Mouse (Mus musculus) macrophage (primary cell): ENCODE results near the gene Stk35. TPM values are rescaled to one million over a fixed set of nuclear protein-coding genes. Genes with fewer than 3 reads are reported as not detected.
"Not testable (repeated sequence)": the region's sequence is repeated elsewhere in the genome, so short reads cannot be mapped to it uniquely, and the experiment has no call there.

Experiments
- H3K27ac ChIP-seq: fragments of 350-480 bp; formaldehyde crosslinking; 2 replicates; pipeline ENCODE4 v1.9.0; 2021
- H3K36me3 ChIP-seq: fragments of 350-480 bp; formaldehyde crosslinking; 2 replicates; pipeline ENCODE4 v1.9.0; 2021; ENCODE audit errors: inconsistent target
- H3K4me3 ChIP-seq: fragments of 350-480 bp; formaldehyde crosslinking; 2 replicates; pipeline ENCODE4 v1.9.0; 2021; ENCODE audit errors: inconsistent target
- H3K79me2 ChIP-seq: fragments of 350-480 bp; formaldehyde crosslinking; 2 replicates; pipeline ENCODE4 v1.9.0; 2021; ENCODE audit errors: inconsistent target
- WGBS: methylation state at CpG from one replicate; pipeline ENCODE4 v1.1.7; 2026; ENCODE audit warnings: inconsistent platforms; ENCODE audit not compliant: missing documents; 5-methylcytosine and 5-hydroxymethylcytosine counted together
- polyA plus RNA-seq: library from polyadenylated mRNA; stranded (reverse); fragments of 250-400 nt; gene quantifications from 3 replicates; pipeline ENCODE4 v1.2.4, GENCODE M21; 2018; ENCODE audit warnings: inconsistent platforms

Gene Stk35
- polyA plus RNA-seq, 1 experiment from 2014 or later: 7.1 TPM

DNA sequence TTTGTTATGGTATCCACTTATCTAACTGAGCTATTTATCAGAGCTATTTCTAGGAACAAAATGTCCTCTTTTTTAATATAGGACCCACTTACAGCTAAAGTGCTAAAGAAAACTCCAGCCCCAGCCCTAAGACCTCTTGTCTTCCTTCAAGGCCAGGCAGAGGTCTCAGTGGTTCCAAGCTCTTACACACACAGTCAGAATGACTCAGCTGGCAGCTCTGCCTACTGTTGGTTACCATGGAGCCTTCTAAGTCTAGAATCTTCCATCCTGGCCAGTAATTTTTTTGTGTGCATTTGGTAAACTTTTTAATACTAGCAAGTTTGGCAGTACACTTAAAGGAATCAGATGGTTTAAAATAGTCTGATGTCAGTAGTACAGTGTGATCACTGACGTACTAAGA lies 19.6 kb downstream of the Stk35 start:
- H3K36me3 ChIP-seq: peaks cover 5% of the 10 kb centered on the region; the same call in 1 of the 2 replicates
- H3K4me3 ChIP-seq: no peak overlapping the region
- peaks cover 98% of the 10 kb centered on the region for H3K79me2 ChIP-seq
- 94% methylated on average over 1 of the region's 1 CpGs for WGBS
- H3K27ac ChIP-seq: no peak overlapping the region

DNA sequence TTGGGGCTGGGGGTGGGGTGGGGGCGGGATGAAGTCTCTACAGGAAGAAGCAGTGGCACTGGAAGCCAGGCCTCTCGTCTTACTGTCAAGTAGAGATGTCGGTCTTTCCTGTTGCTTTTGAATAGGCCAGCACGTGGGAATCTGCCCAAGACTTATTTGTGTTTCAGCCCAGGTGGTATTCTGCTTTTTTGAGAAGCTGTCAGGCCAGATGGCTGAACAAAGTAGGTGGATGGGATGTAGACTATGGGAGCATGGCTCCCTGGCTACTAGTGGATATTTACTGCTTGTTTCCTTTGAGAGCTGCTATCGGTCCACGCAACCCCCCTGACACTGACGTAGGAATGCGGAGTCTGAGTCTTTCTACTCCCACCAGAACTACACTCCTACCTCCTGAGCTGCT lies 20.7 kb downstream of the Stk35 start:
- WGBS: 84% methylated on average over 8 of the region's 8 CpGs
- H3K27ac ChIP-seq: no peak overlapping the region
- H3K36me3 ChIP-seq: peaks cover 5% of the 10 kb centered on the region; the same call in 1 of the 2 replicates
- peaks cover 96% of the 10 kb centered on the region for H3K79me2 ChIP-seq
- no peak overlapping the region for H3K4me3 ChIP-seq

DNA sequence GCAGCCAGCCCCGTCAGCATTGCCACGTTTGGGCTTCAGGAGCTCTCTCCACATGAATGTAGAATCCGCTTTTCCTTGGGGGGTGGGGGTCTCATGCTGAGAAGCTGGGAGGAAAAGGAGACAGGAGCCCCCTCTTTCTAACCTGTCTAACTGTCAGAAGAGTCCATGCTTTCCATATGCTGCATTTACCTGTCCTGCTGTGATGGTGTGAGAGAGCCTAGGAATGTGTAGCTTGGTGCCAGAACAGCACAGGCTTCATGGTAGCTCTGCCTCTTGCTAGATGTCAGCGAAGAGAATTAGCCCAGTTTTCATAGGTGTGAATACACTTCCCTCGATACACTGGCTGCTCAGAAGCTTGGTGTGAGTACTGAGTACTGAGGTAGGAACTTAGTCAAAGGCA lies 21.3 kb downstream of the Stk35 start:
- Histone ChIP-seq H3K36me3 (peaks cover 5% of the 10 kb centered on the region; the same call in 1 of the 2 replicates), H3K27ac (no peak overlapping the region), H3K4me3 (no peak overlapping the region), H3K79me2 (peaks cover 96% of the 10 kb centered on the region)
- WGBS: 93% methylated on average over 5 of the region's 5 CpGs

DNA sequence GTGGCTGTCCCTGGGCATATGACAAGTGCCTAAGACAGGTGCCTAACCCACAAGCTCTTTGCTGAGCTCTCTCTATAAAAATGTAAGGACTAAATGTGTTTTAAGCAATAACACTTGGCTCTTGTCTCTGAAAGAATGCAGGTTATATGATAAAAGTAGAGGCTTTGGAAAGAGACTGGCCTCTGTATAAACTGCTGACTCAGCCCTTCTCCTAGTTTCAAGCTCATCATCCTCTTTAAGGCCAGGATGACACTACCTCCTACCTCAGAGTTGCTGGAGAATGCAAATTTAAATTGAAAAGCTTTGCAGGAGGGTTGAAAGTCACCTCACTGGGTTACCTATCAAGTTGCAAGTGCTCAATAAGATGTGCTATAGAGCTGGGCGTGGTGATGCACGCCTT lies 23.0 kb downstream of the Stk35 start:
- peaks cover 4% of the 10 kb centered on the region for H3K36me3 ChIP-seq
- H3K4me3 ChIP-seq: no peak overlapping the region
- no CpG with 5 or more reads among the region's 2 CpGs for WGBS
- peaks cover 78% of the 10 kb centered on the region for H3K79me2 ChIP-seq
- no peak overlapping the region for H3K27ac ChIP-seq

DNA sequence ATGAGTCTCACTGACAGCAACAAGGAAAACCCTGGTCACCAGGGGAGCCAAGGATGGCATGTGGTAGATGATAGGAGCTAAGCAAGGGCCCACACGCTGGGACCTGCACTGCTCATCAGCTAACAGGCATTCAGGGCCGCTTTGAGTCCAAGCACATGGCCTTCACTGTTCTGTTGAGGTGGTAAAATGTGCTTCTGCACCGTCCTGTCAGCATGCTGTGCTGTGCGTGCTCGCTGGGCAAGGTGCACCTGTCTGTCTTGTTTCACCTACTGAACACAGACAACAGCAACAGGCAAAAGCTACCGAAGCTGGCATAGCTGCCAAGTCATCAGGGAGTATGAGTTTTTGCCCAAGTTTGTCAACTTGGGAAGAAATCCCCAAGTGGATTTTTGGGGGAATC lies 23.9 kb downstream of the Stk35 start:
- H3K27ac ChIP-seq: no peak overlapping the region
- no peak overlapping the region for H3K4me3 ChIP-seq
- H3K36me3 ChIP-seq: peaks cover 14% of the 10 kb centered on the region
- 97% methylated on average over 6 of the region's 6 CpGs for WGBS
- peaks cover 69% of the 10 kb centered on the region for H3K79me2 ChIP-seq

DNA sequence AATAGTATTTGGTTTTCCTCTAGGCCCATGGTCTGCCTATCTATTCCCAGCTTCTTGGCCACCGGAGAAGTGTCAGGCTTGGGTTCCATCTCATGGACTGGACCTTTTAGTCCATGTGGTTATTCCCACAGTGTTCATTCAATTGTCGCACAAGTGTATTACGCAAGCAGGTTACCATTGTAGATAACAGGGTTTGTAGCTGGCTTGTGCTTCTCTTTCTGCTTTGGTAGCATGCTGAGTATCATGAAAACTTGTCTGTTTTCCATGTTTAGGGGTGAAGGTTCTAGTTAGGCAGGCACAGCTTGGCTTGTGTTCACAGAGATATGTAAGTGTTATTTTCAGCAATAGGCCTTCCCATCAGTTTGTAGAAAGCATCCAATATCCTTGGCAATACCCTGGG lies 25.8 kb downstream of the Stk35 start:
- 80% methylated on average over 3 of the region's 3 CpGs for WGBS
- peaks cover 32% of the 10 kb centered on the region for H3K36me3 ChIP-seq
- H3K27ac ChIP-seq: no peak overlapping the region
- H3K79me2 ChIP-seq: peaks cover 50% of the 10 kb centered on the region
- H3K4me3 ChIP-seq: no peak overlapping the region

DNA sequence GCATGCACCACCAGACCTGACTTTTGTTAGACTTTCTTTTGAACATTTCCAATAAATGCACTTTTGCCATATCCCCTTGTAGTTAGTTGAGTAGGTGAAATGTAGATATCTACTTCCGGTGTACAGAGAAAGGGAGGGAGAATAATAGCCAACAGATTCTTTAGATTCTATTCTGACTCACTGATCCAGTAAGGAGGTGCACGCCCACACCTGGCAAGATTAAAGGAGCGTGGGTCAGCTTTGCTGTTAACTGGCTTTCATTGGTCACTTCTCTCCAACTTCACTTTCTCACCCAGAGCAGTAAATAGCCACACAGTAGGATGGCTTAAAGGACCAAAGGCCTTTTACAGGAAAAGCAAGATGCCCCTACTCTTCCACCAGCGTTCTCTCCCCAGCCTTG lies 32.7 kb downstream of the Stk35 start:
- 88% methylated on average over 4 of the region's 4 CpGs for WGBS
- Histone ChIP-seq H3K36me3 (peaks cover 33% of the 10 kb centered on the region), H3K27ac (no peak overlapping the region), H3K4me3 (no peak overlapping the region), H3K79me2 (no peaks in the 10 kb centered on the region)

DNA sequence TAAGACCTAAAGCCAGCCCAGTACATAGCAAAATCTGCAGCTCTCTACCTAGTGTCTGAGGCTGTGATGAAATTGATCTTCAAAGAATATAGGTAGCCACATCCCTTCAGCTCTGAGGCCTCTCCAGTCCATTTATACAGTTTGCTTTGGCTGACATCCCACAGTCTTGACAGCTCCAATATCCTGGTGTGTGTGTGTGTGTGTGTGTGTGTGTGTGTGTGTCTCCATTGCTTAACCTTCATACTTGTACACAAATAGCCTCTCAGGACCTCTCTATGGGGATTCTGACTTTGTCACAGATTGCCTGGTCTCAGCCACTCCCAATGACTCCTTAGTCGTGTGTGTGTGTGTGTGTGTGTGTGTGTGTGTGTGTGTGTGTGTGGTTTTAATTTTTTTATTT lies 33.9 kb downstream of the Stk35 start:
- H3K27ac ChIP-seq: no peak overlapping the region
- no peaks in the 10 kb centered on the region for H3K79me2 ChIP-seq
- no peak overlapping the region for H3K4me3 ChIP-seq
- WGBS: no CpG with 5 or more reads among the region's 1 CpGs
- H3K36me3 ChIP-seq: peaks cover 21% of the 10 kb centered on the region

DNA sequence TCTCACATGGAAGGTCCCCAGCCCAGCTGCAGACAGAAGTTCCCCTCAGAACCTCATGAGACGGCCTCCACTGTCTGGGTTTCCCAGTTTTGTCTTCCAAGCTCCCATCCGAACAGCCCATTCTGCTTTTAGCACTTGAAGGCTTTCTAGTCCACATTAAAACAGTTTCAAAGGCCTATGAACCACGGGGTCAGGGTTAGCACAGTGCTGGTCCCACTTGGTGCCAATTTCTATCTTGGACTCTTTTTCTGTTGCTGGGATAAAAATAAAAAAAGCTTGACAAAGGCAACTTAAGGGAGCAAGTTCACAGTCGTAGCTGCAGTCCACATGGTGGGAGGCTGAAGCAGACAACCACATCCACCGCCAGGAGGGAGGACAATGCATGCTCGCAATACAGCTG lies 34.6 kb downstream of the Stk35 start:
- Histone ChIP-seq H3K4me3 (no peak overlapping the region), H3K79me2 (no peaks in the 10 kb centered on the region), H3K27ac (no peak overlapping the region), H3K36me3 (peaks cover 15% of the 10 kb centered on the region)
- WGBS: 92% methylated on average over 6 of the region's 6 CpGs

DNA sequence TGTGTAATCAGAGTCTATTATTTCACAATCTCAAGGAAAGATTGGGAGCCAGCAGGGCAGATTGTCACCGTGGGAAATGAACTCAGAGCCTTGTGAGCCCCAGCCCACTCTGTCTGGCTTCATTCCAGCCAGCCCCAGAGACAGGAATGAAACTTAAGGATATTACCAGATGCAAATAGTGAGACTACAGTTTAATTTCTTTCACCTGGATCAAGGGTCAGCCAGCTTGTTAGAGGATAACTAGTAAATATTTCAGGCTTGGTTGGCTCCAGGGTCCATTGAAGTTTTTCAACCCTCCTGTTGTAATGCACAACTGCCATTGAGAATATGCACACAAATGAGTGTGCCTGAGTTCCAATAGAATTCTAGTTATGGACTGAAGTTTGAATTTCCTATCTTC lies 36.6 kb downstream of the Stk35 start:
- no peak overlapping the region for H3K27ac ChIP-seq
- no peaks in the 10 kb centered on the region for H3K36me3 ChIP-seq
- H3K79me2 ChIP-seq: no peaks in the 10 kb centered on the region
- H3K4me3 ChIP-seq: no peak overlapping the region
- 33% methylated on average over 1 of the region's 1 CpGs for WGBS

DNA sequence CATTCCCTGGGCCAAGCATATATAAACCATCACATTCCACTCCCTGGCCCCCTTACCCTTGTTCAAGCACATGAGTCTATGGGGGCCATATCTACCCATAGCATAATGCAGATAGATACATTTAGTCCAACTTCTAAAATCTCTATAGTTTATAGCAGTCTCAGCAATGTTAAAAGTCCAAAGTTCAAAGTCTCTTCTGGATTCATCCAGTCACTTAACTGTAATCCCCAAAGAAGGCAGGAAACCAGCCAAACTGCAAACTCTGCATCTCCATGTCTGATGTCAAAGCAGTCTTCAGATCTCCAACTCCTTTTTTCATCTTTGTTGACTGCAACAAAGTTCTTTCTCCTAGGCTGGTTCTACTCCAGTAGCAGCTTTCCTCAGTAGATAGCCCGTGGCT lies 38.0 kb downstream of the Stk35 start:
- Histone ChIP-seq H3K27ac (no peak overlapping the region), H3K36me3 (no peaks in the 10 kb centered on the region), H3K79me2 (no peaks in the 10 kb centered on the region), H3K4me3 (no peak overlapping the region)
- WGBS: 82% methylated on average over 1 of the region's 1 CpGs

DNA sequence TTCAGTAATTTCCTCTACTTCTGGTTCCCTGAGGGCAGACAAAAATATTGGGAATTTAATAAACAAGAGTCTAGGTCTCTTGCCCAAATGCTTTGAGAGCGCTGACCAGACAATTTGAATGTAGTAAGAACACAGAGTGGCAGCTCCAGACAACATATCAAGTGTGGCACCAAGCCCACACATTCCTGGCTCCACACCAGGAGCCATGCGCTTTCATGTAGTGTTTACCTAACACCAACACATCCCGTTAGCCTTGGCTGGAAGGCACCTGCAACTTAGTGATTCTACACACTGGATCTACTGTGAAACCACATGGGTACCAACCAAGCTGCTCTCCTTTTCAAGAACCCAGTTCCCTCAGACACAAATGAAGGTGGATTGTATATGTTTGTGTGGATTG lies 45.5 kb downstream of the Stk35 start:
- 89% methylated on average over 3 of the region's 3 CpGs for WGBS
- H3K27ac ChIP-seq: no peak overlapping the region
- H3K36me3 ChIP-seq: no peaks in the 10 kb centered on the region
- H3K79me2 ChIP-seq: no peaks in the 10 kb centered on the region
- no peak overlapping the region for H3K4me3 ChIP-seq

DNA sequence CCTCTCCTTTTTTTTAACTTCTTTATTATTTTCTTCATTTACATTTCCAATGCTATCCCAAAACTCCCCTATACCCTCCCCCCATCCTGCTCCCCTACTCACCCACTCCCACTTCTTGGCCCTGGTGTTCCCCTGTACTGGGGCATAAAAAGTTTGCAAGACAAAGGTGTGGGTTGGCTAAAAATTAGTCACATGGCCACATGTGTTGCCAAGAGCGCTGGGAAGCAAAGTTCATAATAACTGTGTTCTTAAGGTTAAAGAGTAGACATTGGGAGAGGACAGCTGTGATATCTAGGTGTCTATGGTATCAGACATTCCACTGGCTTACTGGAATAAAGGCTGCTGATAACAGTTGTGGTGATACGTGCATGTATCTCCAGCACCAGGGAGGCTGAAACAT lies 46.2 kb downstream of the Stk35 start:
- 100% methylated on average over 2 of the region's 2 CpGs for WGBS

DNA sequence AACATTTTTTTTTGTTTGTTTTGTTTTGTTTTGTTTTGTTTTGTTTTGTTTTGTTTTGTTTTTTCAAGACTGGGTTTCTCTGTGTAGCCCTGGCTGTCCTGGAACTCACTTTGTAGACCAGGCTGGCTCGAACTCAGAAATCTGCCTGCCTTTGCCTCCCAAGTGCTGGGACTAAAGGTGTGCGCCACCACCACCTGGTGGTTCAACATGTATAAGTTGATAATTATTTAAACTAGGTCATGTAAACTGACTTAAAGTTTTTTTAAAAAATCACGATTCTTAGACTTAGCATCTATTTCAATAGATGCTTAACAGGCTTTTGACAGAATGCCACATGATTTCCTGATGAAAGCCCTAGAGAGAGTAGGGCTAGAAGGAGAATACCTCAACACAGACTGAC lies 48.8 kb downstream of the Stk35 start:
- WGBS: 82% methylated on average over 3 of the region's 3 CpGs
- H3K27ac ChIP-seq, H3K36me3 ChIP-seq, H3K4me3 ChIP-seq, H3K79me2 ChIP-seq: not testable (repeated sequence)

More for the DNA sequence above, 46.2 kb downstream of the Stk35 start:
- Histone ChIP-seq H3K36me3 (no peaks in the 10 kb centered on the region), H3K4me3 (no peak overlapping the region), H3K27ac (no peak overlapping the region), H3K79me2 (no peaks in the 10 kb centered on the region)

DNA sequence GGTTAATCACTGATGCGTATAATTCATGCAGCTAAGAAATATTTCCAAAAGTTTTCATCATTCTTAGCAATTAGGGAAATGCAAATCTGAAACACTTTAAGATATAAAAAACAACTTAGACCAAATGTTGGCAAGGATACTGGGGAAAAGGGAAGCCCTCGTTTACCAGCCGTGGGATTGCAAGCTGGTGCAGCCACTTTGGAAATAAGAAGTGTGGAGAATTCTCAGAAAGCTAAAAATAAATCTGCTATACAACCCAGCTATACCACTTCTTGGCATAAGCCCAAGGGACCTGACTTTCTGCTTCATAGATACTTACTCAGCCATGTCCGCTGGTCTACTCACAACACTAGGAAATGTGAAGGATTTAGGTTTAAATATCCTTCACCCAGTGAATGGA lies 51.2 kb downstream of the Stk35 start:
- Histone ChIP-seq H3K36me3 (no peaks in the 10 kb centered on the region), H3K4me3 (no peak overlapping the region), H3K79me2 (no peaks in the 10 kb centered on the region), H3K27ac (no peak overlapping the region)
- 39% methylated on average over 4 of the region's 4 CpGs for WGBS

DNA sequence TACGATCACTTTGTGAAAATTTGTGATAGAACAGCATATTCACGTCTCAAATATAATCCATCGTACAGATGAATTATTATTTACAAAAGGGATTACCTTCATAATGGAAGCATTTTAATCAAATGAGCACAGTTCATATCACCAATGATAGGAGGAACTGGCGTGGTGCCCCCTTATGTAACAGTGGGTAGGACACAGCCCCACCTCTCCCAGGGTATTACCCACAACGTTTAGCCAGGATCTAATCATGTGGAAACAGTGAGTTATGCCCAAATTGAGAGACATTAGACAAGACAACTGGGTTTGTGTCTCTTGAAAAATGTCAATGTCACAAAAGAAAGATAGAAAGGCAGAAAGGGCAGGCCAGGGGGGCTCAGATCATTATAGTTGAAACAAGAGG lies 62.9 kb downstream of the Stk35 start:
- H3K79me2 ChIP-seq: no peaks in the 10 kb centered on the region
- no peak overlapping the region for H3K4me3 ChIP-seq
- 70% methylated on average over 5 of the region's 5 CpGs for WGBS
- no peak overlapping the region for H3K27ac ChIP-seq
- no peaks in the 10 kb centered on the region for H3K36me3 ChIP-seq
